Mouse (Mus musculus): ENCODE results near the gene Ift20. TPM values are rescaled to one million over a fixed set of nuclear protein-coding genes. Genes with fewer than 3 reads are reported as not detected.
"Not testable (repeated sequence)": the region's sequence is repeated elsewhere in the genome, so short reads cannot be mapped to it uniquely, and the experiment has no call there.

Gene Ift20
- polyA plus RNA-seq, 1 experiment, result 105 TPM

GRCm38 (mm10) chr11:78521880-78522279 is 14.3 kb upstream of the Ift20 start:
- no peak for DNase-seq (ENCODE audit: extremely low spot score in 1 of 2, low spot score in 1 of 2)

GRCm38 (mm10) chr11:78522481-78522997 is 13.6 kb upstream of the Ift20 start:
- DNase-seq (ENCODE audit: extremely low spot score in 1 of 2, low spot score in 1 of 2), result no peak

GRCm38 (mm10) chr11:78523241-78523955 is 12.8 kb upstream of the Ift20 start:
- DNase-seq (ENCODE audit: extremely low spot score in 1 of 2, low spot score in 1 of 2), result no peak

GRCm38 (mm10) chr11:78524838-78525237 is 11.3 kb upstream of the Ift20 start:
- DNase-seq (ENCODE audit: extremely low spot score in 1 of 2, low spot score in 1 of 2), result no peak

- DNase-seq (ENCODE audit: extremely low spot score in 1 of 2, low spot score in 1 of 2), result no peak
Measured at GRCm38 (mm10) chr11:78528714-78529113, 7.4 kb upstream of the Ift20 start.

- DNase-seq (ENCODE audit: extremely low spot score in 1 of 2, low spot score in 1 of 2), result no peak
Measured at GRCm38 (mm10) chr11:78530001-78530400, 6.2 kb upstream of the Ift20 start.

GRCm38 (mm10) chr11:78531046-78531445 is 5.1 kb upstream of the Ift20 start:
- no peak for DNase-seq (ENCODE audit: extremely low spot score in 1 of 2, low spot score in 1 of 2)

- not testable (repeated sequence) for DNase-seq (ENCODE audit: extremely low spot score in 1 of 2, low spot score in 1 of 2)
Measured at GRCm38 (mm10) chr11:78531515-78531914, 4.6 kb upstream of the Ift20 start.

GRCm38 (mm10) chr11:78534516-78534915 is 1.6 kb upstream of the Ift20 start:
- no peak for DNase-seq (ENCODE audit: extremely low spot score in 1 of 2, low spot score in 1 of 2)

GRCm38 (mm10) chr11:78535376-78536079 is 633 bp upstream of the Ift20 start:
- peak in 1 of 2 experiments; percentile 43 for DNase-seq (ENCODE audit: extremely low spot score in 1 of 2, low spot score in 1 of 2)

- no peak for DNase-seq (ENCODE audit: extremely low spot score in 1 of 2, low spot score in 1 of 2)
Measured at GRCm38 (mm10) chr11:78536690-78537084, 526 bp downstream of the Ift20 start.

- no peak for DNase-seq (ENCODE audit: extremely low spot score in 1 of 2, low spot score in 1 of 2)
Measured at GRCm38 (mm10) chr11:78540358-78540757, 4.2 kb downstream of the Ift20 start.

GRCm38 (mm10) chr11:78544449-78545111 is 8.4 kb downstream of the Ift20 start:
- no peak for DNase-seq (ENCODE audit: extremely low spot score in 1 of 2, low spot score in 1 of 2)

GRCm38 (mm10) chr11:78545181-78545580 is 9.0 kb downstream of the Ift20 start:
- no peak for DNase-seq (ENCODE audit: extremely low spot score in 1 of 2, low spot score in 1 of 2)

- DNase-seq (ENCODE audit: extremely low spot score in 1 of 2, low spot score in 1 of 2), result no peak
Measured at GRCm38 (mm10) chr11:78547718-78548460, 11.7 kb downstream of the Ift20 start.

GRCm38 (mm10) chr11:78549491-78549987 is 13.4 kb downstream of the Ift20 start:
- no peak for DNase-seq (ENCODE audit: extremely low spot score in 1 of 2, low spot score in 1 of 2)

GRCm38 (mm10) chr11:78550168-78551058 is 14.3 kb downstream of the Ift20 start, which contains the start of gene Tmem97:
TSS of gene Tmem97 (minus strand) at chr11:78550777.
- peak; percentile 96 to 97 for DNase-seq (ENCODE audit: extremely low spot score in 1 of 2, low spot score in 1 of 2)

GRCm38 (mm10) chr11:78551059-78551398 is 14.9 kb downstream of the Ift20 start:
- DNase-seq (ENCODE audit: extremely low spot score in 1 of 2, low spot score in 1 of 2), result no peak

- DNase-seq (ENCODE audit: extremely low spot score in 1 of 2, low spot score in 1 of 2), result no peak
Measured at GRCm38 (mm10) chr11:78555623-78556022, 19.5 kb downstream of the Ift20 start.

Data from frontal cortex, adult 2 months (tissue).